Mouse (Mus musculus) spleen, adult 2 months (tissue): ENCODE results near the gene Paqr4. TPM values are rescaled to one million over a fixed set of nuclear protein-coding genes. Genes with fewer than 3 reads are reported as not detected.

ENCODE experiments used
- DNase-seq, 2 experiments: peaks; one replicate each; pipeline versions ENCODE4 v3.0.0 to v3.0.0-alpha.2; 2012 to 2021; ENCODE audit warnings: low spot score in 2 of 2, low read depth in 1 of 2
- H3K27ac ChIP-seq: fragments of 200-500 bp; 2 replicates; pipeline ENCODE4 v1.5.1; 2012; ENCODE audit warnings: low read length, inconsistent platforms; ENCODE audit not compliant: insufficient read depth
- H3K27me3 ChIP-seq: fragments of 200-500 bp; 2 replicates; pipeline ENCODE4 v1.6.1; 2012; ENCODE audit warnings: mild to moderate bottlenecking, moderate library complexity, low read length, inconsistent platforms; ENCODE audit not compliant: control insufficient read depth, insufficient read depth
- H3K36me3 ChIP-seq: fragments of 200-500 bp; 2 replicates; pipeline ENCODE4 v1.6.1; 2012; ENCODE audit warnings: mild to moderate bottlenecking, low read length, inconsistent platforms; ENCODE audit not compliant: control insufficient read depth, insufficient read depth
- H3K4me1 ChIP-seq: fragments of 200-500 bp; 2 replicates; pipeline ENCODE4 v1.6.1; 2011; ENCODE audit warnings: inconsistent platforms; ENCODE audit not compliant: control insufficient read depth, insufficient read depth, insufficient read length
- H3K4me3 ChIP-seq: fragments of 200-500 bp; 2 replicates; pipeline ENCODE4 v1.5.1; 2011; ENCODE audit warnings: mild to moderate bottlenecking, inconsistent platforms; ENCODE audit not compliant: insufficient read depth, insufficient read length; ENCODE audit errors: extremely low read depth
- CTCF ChIP-seq: fragments of 200-500 bp; IDR thresholded peaks from 2 replicates; pipeline ENCODE4 v1.5.1; 2011; ENCODE audit warnings: mild to moderate bottlenecking, inconsistent platforms; ENCODE audit not compliant: insufficient read depth, insufficient read length, insufficient replicate concordance; ENCODE audit errors: extremely low read depth
- POLR2A ChIP-seq: fragments of 200-500 bp; IDR thresholded peaks from 2 replicates; pipeline ENCODE4 v1.6.1; 2011; ENCODE audit warnings: low read depth, low read length, inconsistent platforms
- WGBS: fragments of 180-500 bp; shearing (Covaris S2); methylation state at CpG from one replicate; pipeline ENCODE4 v1.1.7; 2018; 5-methylcytosine and 5-hydroxymethylcytosine counted together
- polyA plus RNA-seq: library from polyadenylated mRNA; depleted of rRNA; stranded (reverse); fragments of >200 nt; gene quantifications from 2 replicates; pipeline ENCODE4 v1.2.3, GENCODE M21; 2012

Gene Paqr4
- polyA plus RNA-seq, 1 experiment: 13.8 TPM

- H3K27ac ChIP-seq: no peak overlapping the region
- DNase-seq: peak in 1 of 2 experiments; percentile 70
- H3K36me3 ChIP-seq: no peaks in the 10 kb centered on the region
- peak overlapping the region; percentile 63 for H3K4me3 ChIP-seq
- under 1% methylated on average over 45 of the region's 46 CpGs for WGBS
- H3K4me1 ChIP-seq: peaks cover 17% of the 10 kb centered on the region
- peaks cover 24% of the 10 kb centered on the region for H3K27me3 ChIP-seq
- TF ChIP-seq CTCF (no peak), POLR2A (no peak)
These were observed 507 bp downstream of the Paqr4 start for GRCm38 (mm10) chr17:23740136-23740584.

- H3K4me1 ChIP-seq: peaks cover 17% of the 10 kb centered on the region
- no peaks in the 10 kb centered on the region for H3K36me3 ChIP-seq
- no peak for DNase-seq
- peak overlapping the region; percentile 63 for H3K4me3 ChIP-seq
- H3K27ac ChIP-seq: no peak overlapping the region
- TF ChIP-seq POLR2A (no peak), CTCF (no peak)
- WGBS: 5% methylated on average over 48 of the region's 48 CpGs
- peaks cover 20% of the 10 kb centered on the region for H3K27me3 ChIP-seq
These were observed 1.2 kb downstream of the Paqr4 start for GRCm38 (mm10) chr17:23739202-23740135.

- no peak overlapping the region for H3K4me3 ChIP-seq
- peaks cover 17% of the 10 kb centered on the region for H3K4me1 ChIP-seq
- TF ChIP-seq POLR2A: no peak
- TF ChIP-seq CTCF: no peak
- peaks cover 20% of the 10 kb centered on the region for H3K27me3 ChIP-seq
- DNase-seq: no peak
- H3K27ac ChIP-seq: no peak overlapping the region
- H3K36me3 ChIP-seq: 0 out of 2 replicates have a peak, but pooled peaks cover under 1% of the 10 kb centered on the region
- 78% methylated on average over 2 of the region's 2 CpGs for WGBS
These were observed 1.8 kb downstream of the Paqr4 start for GRCm38 (mm10) chr17:23738836-23739201.

- peaks cover 20% of the 10 kb centered on the region for H3K27me3 ChIP-seq
- DNase-seq: no peak
- WGBS: 88% methylated on average over 15 of the region's 15 CpGs
- peaks cover 17% of the 10 kb centered on the region for H3K4me1 ChIP-seq
- no peak overlapping the region for H3K27ac ChIP-seq
- H3K4me3 ChIP-seq: no peak overlapping the region
- 0 out of 2 replicates have a peak, but pooled peaks cover 1% of the 10 kb centered on the region for H3K36me3 ChIP-seq
- TF ChIP-seq POLR2A: no peak
- TF ChIP-seq CTCF: no peak
These were observed 2.9 kb downstream of the Paqr4 start for GRCm38 (mm10) chr17:23737493-23738445.

- TF ChIP-seq CTCF (no peak), POLR2A (no peak)
- Histone ChIP-seq H3K27me3 (peaks cover 4% of the 10 kb centered on the region), H3K4me1 (0 out of 2 replicates have a peak, but pooled peaks cover 4% of the 10 kb centered on the region), H3K27ac (no peak overlapping the region), H3K36me3 (0 out of 2 replicates have a peak, but pooled peaks cover 1% of the 10 kb centered on the region), H3K4me3 (no peak overlapping the region)
- 88% methylated on average over 1 of the region's 1 CpGs for WGBS
- DNase-seq: no peak
These were observed 6.3 kb downstream of the Paqr4 start for GRCm38 (mm10) chr17:23734341-23734740.

- Histone ChIP-seq H3K27ac (no peak overlapping the region), H3K36me3 (0 out of 2 replicates have a peak, but pooled peaks cover 1% of the 10 kb centered on the region), H3K4me3 (no peak overlapping the region), H3K27me3 (no peaks in the 10 kb centered on the region), H3K4me1 (peaks cover 4% of the 10 kb centered on the region; the same call in 1 of the 2 replicates)
- no peak for DNase-seq
- WGBS: 84% methylated on average over 1 of the region's 1 CpGs
- TF ChIP-seq POLR2A (no peak), CTCF (no peak)
These were observed 10.2 kb downstream of the Paqr4 start for GRCm38 (mm10) chr17:23730441-23730840.
